Mouse (Mus musculus): Measurements from ENCODE around the gene Cfap58. TPM values are rescaled to one million over a fixed set of nuclear protein-coding genes. Genes with fewer than 3 reads are reported as not detected.

Gene Cfap58
- total RNA-seq (2021) = under 1 TPM; 0.12 to 0.51 TPM
- long read RNA-seq, experiment 1, partial matches to known transcripts = 0 of 1 reads
- long read RNA-seq, experiment 1, other reads (novel, unspliced or antisense) = 1 of 1 reads
- long read RNA-seq, experiment 2 = 0 reads

GRCm38 (mm10) chr19:47937443-47938406 is at the start of gene Cfap58:
Gene Cfap58, plus strand, starts transcription at chr19:47937675.
- peak; percentile 30 to 31 for DNase-seq (ENCODE audit: low spot score in 2 of 2)

GRCm38 (mm10) chr19:47888037-47888436 is 49.4 kb upstream of the Cfap58 start:
- DNase-seq (ENCODE audit: low spot score in 2 of 2) = no peak

GRCm38 (mm10) chr19:47890489-47891130 is 46.9 kb upstream of the Cfap58 start:
- no peak for DNase-seq (ENCODE audit: low spot score in 2 of 2)

- no peak for DNase-seq (ENCODE audit: low spot score in 2 of 2)
Observed at GRCm38 (mm10) chr19:47891562-47892312, 45.7 kb upstream of the Cfap58 start.

- DNase-seq (ENCODE audit: low spot score in 2 of 2) = no peak
Observed at GRCm38 (mm10) chr19:47893092-47893491, 44.4 kb upstream of the Cfap58 start.

- DNase-seq (ENCODE audit: low spot score in 2 of 2) = no peak
Observed at GRCm38 (mm10) chr19:47898472-47899079, 38.9 kb upstream of the Cfap58 start.

- DNase-seq (ENCODE audit: low spot score in 2 of 2) = no peak
Observed at GRCm38 (mm10) chr19:47900012-47900411, 37.5 kb upstream of the Cfap58 start.

GRCm38 (mm10) chr19:47900558-47900957 is 36.9 kb upstream of the Cfap58 start:
- no peak for DNase-seq (ENCODE audit: low spot score in 2 of 2)

- no peak for DNase-seq (ENCODE audit: low spot score in 2 of 2)
Observed at GRCm38 (mm10) chr19:47902316-47903201, 34.9 kb upstream of the Cfap58 start.

GRCm38 (mm10) chr19:47903679-47904078 is 33.8 kb upstream of the Cfap58 start:
- DNase-seq (ENCODE audit: low spot score in 2 of 2) = no peak

- no peak for DNase-seq (ENCODE audit: low spot score in 2 of 2)
Observed at GRCm38 (mm10) chr19:47905081-47905480, 32.4 kb upstream of the Cfap58 start.

- no peak for DNase-seq (ENCODE audit: low spot score in 2 of 2)
Observed at GRCm38 (mm10) chr19:47905603-47906002, 31.9 kb upstream of the Cfap58 start.

- no peak for DNase-seq (ENCODE audit: low spot score in 2 of 2)
Observed at GRCm38 (mm10) chr19:47907596-47907995, 29.9 kb upstream of the Cfap58 start.

GRCm38 (mm10) chr19:47908961-47909371 is 28.5 kb upstream of the Cfap58 start:
- no peak for DNase-seq (ENCODE audit: low spot score in 2 of 2)

- no peak for DNase-seq (ENCODE audit: low spot score in 2 of 2)
Observed at GRCm38 (mm10) chr19:47909387-47910116, 27.9 kb upstream of the Cfap58 start.

GRCm38 (mm10) chr19:47910117-47910618 is 27.3 kb upstream of the Cfap58 start:
- no peak for DNase-seq (ENCODE audit: low spot score in 2 of 2)

GRCm38 (mm10) chr19:47910751-47911150 is 26.7 kb upstream of the Cfap58 start:
- no peak for DNase-seq (ENCODE audit: low spot score in 2 of 2)

- no peak for DNase-seq (ENCODE audit: low spot score in 2 of 2)
Observed at GRCm38 (mm10) chr19:47913344-47913743, 24.1 kb upstream of the Cfap58 start.

GRCm38 (mm10) chr19:47914191-47914590 is 23.3 kb upstream of the Cfap58 start:
- no peak for DNase-seq (ENCODE audit: low spot score in 2 of 2)
